Mouse (Mus musculus) neural tube, embryonic 14.5 days (tissue): ENCODE measurements around the gene Gse1. TPM values are rescaled to one million over a fixed set of nuclear protein-coding genes. Genes with fewer than 3 reads are reported as not detected.

Experiments used
- ATAC-seq: fragments of 200-750 bp; cut with Nextera tagmentation; 2 replicates; pipeline ENCODE4 v1.8.0; 2017; ENCODE audit warnings: low read depth, mild to moderate bottlenecking, moderate TSS enrichment, moderate library complexity
- H3K27ac ChIP-seq: fragments of 300-500 bp; sonication (generic); 2 replicates; pipeline ENCODE4 v1.5.1; 2014; ENCODE audit warnings: low read depth, mild to moderate bottlenecking, control low read depth, low read length, moderate library complexity, mixed read lengths
- H3K27me3 ChIP-seq: fragments of 300-500 bp; sonication (generic); 2 replicates; pipeline ENCODE4 v1.6.1; 2014; ENCODE audit warnings: low read length; ENCODE audit not compliant: control insufficient read depth, insufficient read depth
- H3K36me3 ChIP-seq: fragments of 300-500 bp; sonication (generic); 2 replicates; pipeline ENCODE4 v1.6.1; 2014; ENCODE audit warnings: low read length, mixed read lengths; ENCODE audit not compliant: control insufficient read depth, insufficient read depth
- H3K4me1 ChIP-seq: fragments of 300-500 bp; sonication (generic); 2 replicates; pipeline ENCODE4 v1.6.1; 2014; ENCODE audit warnings: low read length; ENCODE audit not compliant: control insufficient read depth, insufficient read depth
- H3K4me2 ChIP-seq: fragments of 300-500 bp; sonication (generic); 2 replicates; pipeline ENCODE4 v1.6.1; 2014; ENCODE audit warnings: mild to moderate bottlenecking, low read depth, low read length, control low read depth
- H3K4me3 ChIP-seq: fragments of 300-500 bp; sonication (generic); 2 replicates; pipeline ENCODE4 v1.5.1; 2014; ENCODE audit warnings: low read depth, low read length, control low read depth, mixed read lengths
- H3K9ac ChIP-seq: fragments of 300-500 bp; sonication (generic); replicated peaks from 2 replicates; pipeline ENCODE4 v1.6.1; 2014; ENCODE audit warnings: low read depth, mild to moderate bottlenecking, control low read depth, low read length, mixed read lengths
- H3K9me3 ChIP-seq: fragments of 300-500 bp; sonication (generic); 2 replicates; pipeline ENCODE4 v1.6.1; 2016; ENCODE audit warnings: low read length; ENCODE audit not compliant: control insufficient read depth
- WGBS: fragments of 180-500 bp; shearing (Covaris S2); extraction: QIAGEN DNeasy Blood & Tissue Kit; methylation state at CpG from one replicate; pipeline ENCODE4 v1.1.7; 2014; 5-methylcytosine and 5-hydroxymethylcytosine counted together
- polyA plus RNA-seq: library from polyadenylated mRNA; unstranded; fragments of >200 nt; fragmentation: Nextera tagmentation; extraction: Ambion mirVana; gene quantifications from 2 replicates; pipeline ENCODE4 v1.2.1, GENCODE M21; 2014

Gene Gse1
- polyA plus RNA-seq, 1 experiment from 2014 or later, result 23.3 TPM

- Histone ChIP-seq H3K4me1 (peaks cover 69% of the 10 kb centered on the region), H3K4me3 (no peak overlapping the region), H3K9me3 (no peaks in the 10 kb centered on the region), H3K9ac (no peak overlapping the region), H3K27ac (no peak overlapping the region), H3K4me2 (no peak overlapping the region), H3K27me3 (no peaks in the 10 kb centered on the region), H3K36me3 (no peaks in the 10 kb centered on the region)
- WGBS, result 92% methylated on average over 5 of the region's 5 CpGs
- ATAC-seq, result no peak
Observed at GRCm38 (mm10) chr8:120501426-120501825, 273.2 kb downstream of the Gse1 start.

GRCm38 (mm10) chr8:120502428-120502827 is 274.2 kb downstream of the Gse1 start:
- no peaks in the 10 kb centered on the region for H3K36me3 ChIP-seq
- no peak overlapping the region for H3K27ac ChIP-seq
- no peaks in the 10 kb centered on the region for H3K9me3 ChIP-seq
- H3K4me2 ChIP-seq, result no peak overlapping the region
- no peak overlapping the region for H3K4me3 ChIP-seq
- H3K4me1 ChIP-seq, result peaks cover 66% of the 10 kb centered on the region
- no peak for ATAC-seq
- no peak overlapping the region for H3K9ac ChIP-seq
- WGBS, result 47% methylated on average over 5 of the region's 5 CpGs
- no peaks in the 10 kb centered on the region for H3K27me3 ChIP-seq

- H3K9me3 ChIP-seq, result no peaks in the 10 kb centered on the region
- H3K27ac ChIP-seq, result peak overlapping the region; percentile 82
- H3K4me2 ChIP-seq, result peak overlapping the region; percentile 51
- peak overlapping the region; percentile 46 for H3K9ac ChIP-seq
- H3K4me3 ChIP-seq, result peak overlapping the region; percentile 19; the same call in 1 of the 2 replicates
- WGBS, result 4% methylated on average over 15 of the region's 20 CpGs
- ATAC-seq, result 0 out of 2 replicates have a peak, but pooled peaks have one; percentile 2
- H3K4me1 ChIP-seq, result peaks cover 66% of the 10 kb centered on the region
- H3K36me3 ChIP-seq, result no peaks in the 10 kb centered on the region
- H3K27me3 ChIP-seq, result no peaks in the 10 kb centered on the region
Observed at GRCm38 (mm10) chr8:120504251-120505081, 276.2 kb downstream of the Gse1 start.

GRCm38 (mm10) chr8:120505082-120505511 is 276.8 kb downstream of the Gse1 start:
- ATAC-seq, result peak; percentile 29; the same call in 1 of the 2 replicates
- H3K27me3 ChIP-seq, result no peaks in the 10 kb centered on the region
- peak overlapping the region; percentile 82 for H3K27ac ChIP-seq
- H3K4me1 ChIP-seq, result peaks cover 72% of the 10 kb centered on the region
- H3K4me2 ChIP-seq, result peak overlapping the region; percentile 51
- H3K36me3 ChIP-seq, result no peaks in the 10 kb centered on the region
- WGBS, result 1% methylated on average over 19 of the region's 19 CpGs
- H3K9me3 ChIP-seq, result no peaks in the 10 kb centered on the region
- peak overlapping the region; percentile 46 for H3K9ac ChIP-seq
- H3K4me3 ChIP-seq, result peak overlapping the region; percentile 19

GRCm38 (mm10) chr8:120505619-120506310 is 277.5 kb downstream of the Gse1 start:
- Histone ChIP-seq H3K36me3 (no peaks in the 10 kb centered on the region), H3K27ac (peak overlapping the region; percentile 82), H3K9me3 (no peaks in the 10 kb centered on the region), H3K4me2 (peak overlapping the region; percentile 51), H3K4me1 (peaks cover 77% of the 10 kb centered on the region), H3K9ac (peak overlapping the region; percentile 46; the same call in 1 of the 2 replicates), H3K27me3 (no peaks in the 10 kb centered on the region), H3K4me3 (peak overlapping the region; percentile 19; the same call in 1 of the 2 replicates)
- 13% methylated on average over 23 of the region's 23 CpGs for WGBS
- ATAC-seq, result no peak

- Histone ChIP-seq H3K4me1 (peaks cover 79% of the 10 kb centered on the region), H3K4me3 (no peak overlapping the region), H3K36me3 (no peaks in the 10 kb centered on the region), H3K27ac (no peak overlapping the region), H3K9ac (no peak overlapping the region), H3K27me3 (no peaks in the 10 kb centered on the region), H3K9me3 (no peaks in the 10 kb centered on the region), H3K4me2 (no peak overlapping the region)
- WGBS, result 45% methylated on average over 2 of the region's 2 CpGs
- no peak for ATAC-seq
Observed at GRCm38 (mm10) chr8:120506562-120506961, 278.3 kb downstream of the Gse1 start.

GRCm38 (mm10) chr8:120507290-120507689 is 279.0 kb downstream of the Gse1 start:
- H3K4me2 ChIP-seq, result no peak overlapping the region
- H3K9ac ChIP-seq, result no peak overlapping the region
- H3K4me1 ChIP-seq, result peaks cover 85% of the 10 kb centered on the region
- H3K27ac ChIP-seq, result no peak overlapping the region
- no peak for ATAC-seq
- WGBS, result 90% methylated on average over 9 of the region's 9 CpGs
- no peaks in the 10 kb centered on the region for H3K27me3 ChIP-seq
- no peaks in the 10 kb centered on the region for H3K9me3 ChIP-seq
- no peak overlapping the region for H3K4me3 ChIP-seq
- H3K36me3 ChIP-seq, result no peaks in the 10 kb centered on the region

GRCm38 (mm10) chr8:120509136-120510034 is 281.1 kb downstream of the Gse1 start:
- ATAC-seq, result peak; percentile 58; the same call in 1 of the 2 replicates
- Histone ChIP-seq H3K36me3 (no peaks in the 10 kb centered on the region), H3K4me1 (peaks cover 96% of the 10 kb centered on the region), H3K27ac (peak overlapping the region; percentile 57; the same call in 1 of the 2 replicates), H3K4me3 (no peak overlapping the region), H3K4me2 (peak overlapping the region; percentile 33), H3K9ac (no peak overlapping the region), H3K9me3 (no peaks in the 10 kb centered on the region), H3K27me3 (no peaks in the 10 kb centered on the region)
- 5% methylated on average over 21 of the region's 21 CpGs for WGBS
